Mouse (Mus musculus) testis, adult 2 months (tissue): ENCODE results near the gene Cacna1a.

Experiments
- CTCF ChIP-seq: fragments of 200-500 bp; IDR thresholded peaks from 2 replicates; pipeline ENCODE4 v1.5.1; 2012; ENCODE audit warnings: low read depth, mild to moderate bottlenecking, inconsistent platforms, low read length, moderate library complexity; ENCODE audit not compliant: control insufficient read depth, insufficient read depth, insufficient replicate concordance
- POLR2A ChIP-seq: fragments of 200-500 bp; IDR thresholded peaks from 2 replicates; pipeline ENCODE4 v1.6.1; 2012; ENCODE audit warnings: low read depth, mild to moderate bottlenecking, inconsistent platforms, low read length, moderate library complexity; ENCODE audit not compliant: control insufficient read depth

DNA sequence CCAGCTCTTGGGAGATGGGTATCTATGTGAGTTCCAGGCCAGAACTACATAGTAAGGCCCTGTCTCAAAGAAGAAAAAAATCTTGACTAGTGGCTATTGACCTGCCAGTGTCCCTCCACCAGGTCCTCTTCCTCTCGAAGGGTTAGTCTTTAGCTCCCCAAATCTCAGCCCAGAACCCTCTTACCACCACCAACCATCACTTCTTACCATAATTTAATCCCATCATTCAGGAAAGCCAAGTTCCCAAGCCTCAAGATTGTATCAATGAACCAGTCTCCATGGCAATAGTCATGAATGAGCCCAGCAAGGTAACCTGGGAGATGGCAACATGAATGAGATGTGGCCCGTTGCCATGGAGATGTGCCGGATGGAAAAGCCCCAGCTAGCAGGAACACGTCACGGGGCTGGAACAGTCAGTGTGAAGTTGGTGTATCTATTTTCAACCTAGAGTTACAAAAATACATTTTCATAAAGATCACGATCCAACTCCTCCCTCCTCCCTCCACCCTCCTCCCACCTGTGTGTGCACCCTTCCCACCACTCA, 106.4 kb downstream of the Cacna1a start:
- TF ChIP-seq CTCF (no peak), POLR2A (no peak)
